In the genomic region with DNA sequence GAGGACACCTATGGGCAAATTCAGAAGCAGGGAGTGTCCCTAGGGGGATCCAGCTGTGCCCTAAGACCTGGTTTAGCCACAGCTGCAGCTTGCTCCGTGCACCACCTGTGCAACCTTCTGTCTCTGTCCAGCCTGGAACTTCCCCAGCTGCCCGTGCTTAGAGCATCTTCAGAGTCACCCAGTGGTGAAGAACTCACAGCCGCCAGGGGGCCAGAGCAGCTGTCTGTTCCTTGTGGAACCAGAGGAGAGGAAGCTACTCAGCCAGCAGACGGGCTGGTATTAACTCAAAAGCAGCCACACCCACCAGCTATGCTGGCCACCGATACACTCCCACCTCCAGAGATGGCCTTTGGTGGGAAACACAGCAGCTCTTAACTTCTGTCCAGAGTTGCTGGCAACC, we compare ENCODE assay signal across 8 mouse cellular contexts. TPM values are rescaled to one million over a fixed set of nuclear protein-coding genes. Genes with fewer than 3 reads are reported as not detected.
DNase-seq lines count a peak whose midpoint lies in the region; ATAC-seq and TF ChIP-seq lines count a peak whose summit lies in the region.

No protein-coding gene starts in this region.

- 55% methylated on average over 5 of the region's 5 CpGs for WGBS in forebrain, embryonic 11.5 days
- 56% methylated on average over 5 of the region's 5 CpGs for WGBS in forebrain, embryonic 15.5 days
- WGBS in liver, adult 2 months = 60% methylated on average over 5 of the region's 5 CpGs
- WGBS in liver, embryonic 11.5 days = 31% methylated on average over 5 of the region's 5 CpGs
- 36% methylated on average over 5 of the region's 5 CpGs for WGBS in embryonic facial prominence, embryonic 11.5 days

- no peak overlapping the region for H3K9ac ChIP-seq in forebrain, embryonic 11.5 days (ENCODE audit: low read length)
- no peak overlapping the region for H3K9ac ChIP-seq in forebrain, embryonic 15.5 days (replicated peaks)
- no peak overlapping the region for H3K9ac ChIP-seq in liver, adult 2 months (ENCODE audit: low read depth, low read length)
- no peak overlapping the region for H3K9ac ChIP-seq in liver, embryonic 11.5 days (ENCODE audit: low read depth, low read length)
- H3K9ac ChIP-seq in embryonic facial prominence, embryonic 11.5 days (replicated peaks; ENCODE audit: low read length) = no peak overlapping the region

- TF ChIP-seq CTCF in liver, adult 2 months (IDR thresholded peaks at IDR 0.05; ENCODE audit: low read depth, low read length) = 0 out of 2 replicates have a peak, but pooled peaks have one; percentile 17

- no peaks in the 10 kb centered on the region for H3K79me2 ChIP-seq in liver, adult 2 months (ENCODE audit: control insufficient read depth, insufficient read depth, low read length)

- DNase-seq in forebrain, embryonic 11.5 days (ENCODE audit: low spot score) = peak; percentile 35
- DNase-seq in liver, adult 2 months (ENCODE audit: extremely low read depth, low read depth, low spot score) = no peak
- DNase-seq in liver, embryonic 11.5 days (ENCODE audit: low spot score) = no peak
- peak; percentile 27 for DNase-seq in embryonic facial prominence, embryonic 11.5 days (ENCODE audit: low spot score)
- peak; percentile 55 for DNase-seq in retina, embryonic 14.5 days (ENCODE audit: low spot score)
- no peak for DNase-seq in left cerebral cortex, adult 9 months (ENCODE audit: low spot score in 2 of 2)

- H3K4me3 ChIP-seq in forebrain, embryonic 11.5 days (ENCODE audit: low read depth, low read length) = no peak overlapping the region
- no peak overlapping the region for H3K4me3 ChIP-seq in forebrain, embryonic 15.5 days
- no peak overlapping the region for H3K4me3 ChIP-seq in liver, adult 2 months (ENCODE audit: insufficient read depth, low read depth, low read length)
- no peak overlapping the region for H3K4me3 ChIP-seq in liver, embryonic 11.5 days (ENCODE audit: low read depth, low read length)
- H3K4me3 ChIP-seq in embryonic facial prominence, embryonic 11.5 days (ENCODE audit: low read depth, low read length) = no peak overlapping the region

- H3K4me1 ChIP-seq in forebrain, embryonic 11.5 days (replicated peaks; ENCODE audit: control insufficient read depth, insufficient read depth, low read length) = peaks cover 6% of the 10 kb centered on the region
- H3K4me1 ChIP-seq in forebrain, embryonic 15.5 days = peaks cover 8% of the 10 kb centered on the region; the same call in 1 of the 2 replicates
- H3K4me1 ChIP-seq in liver, adult 2 months (ENCODE audit: control insufficient read depth, insufficient read depth, low read length) = no peaks in the 10 kb centered on the region; the same call in 1 of the 2 replicates
- H3K4me1 ChIP-seq in liver, embryonic 11.5 days (replicated peaks; ENCODE audit: control insufficient read depth, insufficient read depth, low read length) = no peaks in the 10 kb centered on the region
- no peaks in the 10 kb centered on the region for H3K4me1 ChIP-seq in embryonic facial prominence, embryonic 11.5 days (ENCODE audit: control insufficient read depth, insufficient read depth, low read length)

- no peaks in the 10 kb centered on the region for H3K9me3 ChIP-seq in forebrain, embryonic 11.5 days (ENCODE audit: control insufficient read depth, low read length)
- H3K9me3 ChIP-seq in forebrain, embryonic 15.5 days = no peaks in the 10 kb centered on the region
- H3K9me3 ChIP-seq in liver, embryonic 11.5 days (ENCODE audit: control insufficient read depth, low read length) = no peaks in the 10 kb centered on the region
- H3K9me3 ChIP-seq in embryonic facial prominence, embryonic 11.5 days (replicated peaks; ENCODE audit: control insufficient read depth, low read length) = no peaks in the 10 kb centered on the region

- no peak for ATAC-seq in forebrain, embryonic 11.5 days (replicated peaks; ENCODE audit: low FRiP score)
- no peak for ATAC-seq in forebrain, embryonic 15.5 days (replicated peaks)
- ATAC-seq in liver, embryonic 11.5 days (replicated peaks; ENCODE audit: low FRiP score) = no peak
- ATAC-seq in embryonic facial prominence, embryonic 11.5 days (replicated peaks; ENCODE audit: insufficient number of reproducible peaks, low FRiP score, low TSS enrichment, low read depth) = no peak
- ATAC-seq in activated CD4-positive, CD25-positive, alpha-beta regulatory T cell, adult 4 months = no peak

- no peak overlapping the region for H3K27ac ChIP-seq in forebrain, embryonic 11.5 days (ENCODE audit: low read depth, low read length)
- H3K27ac ChIP-seq in forebrain, embryonic 15.5 days (replicated peaks) = no peak overlapping the region
- H3K27ac ChIP-seq in liver, adult 2 months (replicated peaks; ENCODE audit: insufficient read depth, low read depth, low read length) = no peak overlapping the region
- no peak overlapping the region for H3K27ac ChIP-seq in liver, embryonic 11.5 days (ENCODE audit: low read depth, low read length)
- H3K27ac ChIP-seq in embryonic facial prominence, embryonic 11.5 days (replicated peaks; ENCODE audit: low read depth, low read length) = no peak overlapping the region

- H3K36me3 ChIP-seq in forebrain, embryonic 11.5 days (ENCODE audit: control insufficient read depth, insufficient read depth, low read length) = no peaks in the 10 kb centered on the region
- no peaks in the 10 kb centered on the region for H3K36me3 ChIP-seq in forebrain, embryonic 15.5 days
- H3K36me3 ChIP-seq in liver, adult 2 months (ENCODE audit: control insufficient read depth, insufficient read depth, low read length) = no peaks in the 10 kb centered on the region
- H3K36me3 ChIP-seq in liver, embryonic 11.5 days (ENCODE audit: control insufficient read depth, insufficient read depth, low read length) = no peaks in the 10 kb centered on the region
- no peaks in the 10 kb centered on the region for H3K36me3 ChIP-seq in embryonic facial prominence, embryonic 11.5 days (replicated peaks; ENCODE audit: control insufficient read depth, insufficient read depth, low read depth, low read length)

- H3K27me3 ChIP-seq in forebrain, embryonic 11.5 days (ENCODE audit: control insufficient read depth, insufficient read depth, low read length) = peaks cover 5% of the 10 kb centered on the region; the same call in 1 of the 2 replicates
- H3K27me3 ChIP-seq in forebrain, embryonic 15.5 days = peaks cover 5% of the 10 kb centered on the region; the same call in 1 of the 2 replicates
- H3K27me3 ChIP-seq in liver, adult 2 months (ENCODE audit: control insufficient read depth, insufficient read depth, low read length) = no peaks in the 10 kb centered on the region; the same call in 1 of the 2 replicates
- H3K27me3 ChIP-seq in liver, embryonic 11.5 days (replicated peaks; ENCODE audit: control insufficient read depth, insufficient read depth, low read length) = peaks cover 23% of the 10 kb centered on the region
- H3K27me3 ChIP-seq in embryonic facial prominence, embryonic 11.5 days (ENCODE audit: control insufficient read depth, insufficient read depth, low read length) = peaks cover 10% of the 10 kb centered on the region

- TF ChIP-seq POLR2A in liver, adult 2 months (IDR thresholded peaks at IDR 0.05; ENCODE audit: extremely low read depth, insufficient read depth, low read length) = no peak

- no peak overlapping the region for H3K4me2 ChIP-seq in forebrain, embryonic 11.5 days (ENCODE audit: low read depth, low read length, severe bottlenecking)
- no peak overlapping the region for H3K4me2 ChIP-seq in forebrain, embryonic 15.5 days (replicated peaks)
- no peak overlapping the region for H3K4me2 ChIP-seq in liver, embryonic 11.5 days
- H3K4me2 ChIP-seq in embryonic facial prominence, embryonic 11.5 days (ENCODE audit: low read depth, low read length) = no peak overlapping the region

RNA-seq across cellular contexts. Expression of a gene that starts 2.9 kb away (rescaled TPM):
- polyA plus RNA-seq in forebrain, embryonic 11.5 days (2014; fragmentation: Nextera tagmentation; extraction: Ambion mirVana) = 1.9 and 2.5 TPM in 2 replicates
- 5.3 and 5.4 TPM in 2 replicates for polyA plus RNA-seq in forebrain, embryonic 15.5 days (2015; fragmentation: Nextera tagmentation; extraction: Ambion mirVana)
- 8.2 and 8.3 TPM in 2 replicates for total RNA-seq in liver, adult 2 months (2014; rRNA removed)
- 16.1 and 28.1 TPM in 2 replicates for polyA plus RNA-seq in liver, adult 2 months (2012; rRNA removed)
- polyA plus RNA-seq in liver, embryonic 11.5 days (2014; fragmentation: Nextera tagmentation; extraction: Ambion mirVana) = 2.9 and 4.0 TPM in 2 replicates
- polyA plus RNA-seq in embryonic facial prominence, embryonic 11.5 days (2014; fragmentation: Nextera tagmentation; extraction: Ambion mirVana) = 0.27 and 0.43 TPM in 2 replicates
- polyA plus RNA-seq in activated CD4-positive, CD25-positive, alpha-beta regulatory T cell, adult 4 months (2017; shearing (Covaris generic)) = not detected

RNA-seq across cellular contexts. Expression of a gene that starts 23.0 kb away (rescaled TPM):
- polyA plus RNA-seq in forebrain, embryonic 11.5 days (2014; fragmentation: Nextera tagmentation; extraction: Ambion mirVana) = 53.1 and 58.9 TPM in 2 replicates
- 47.1 and 48.6 TPM in 2 replicates for polyA plus RNA-seq in forebrain, embryonic 15.5 days (2015; fragmentation: Nextera tagmentation; extraction: Ambion mirVana)
- total RNA-seq in liver, adult 2 months (2014; rRNA removed) = 4.1 and 5.6 TPM in 2 replicates
- 9.3 and 11.3 TPM in 2 replicates for polyA plus RNA-seq in liver, adult 2 months (2012; rRNA removed)
- polyA plus RNA-seq in liver, embryonic 11.5 days (2014; fragmentation: Nextera tagmentation; extraction: Ambion mirVana) = 28.8 and 31.4 TPM in 2 replicates
- 47.0 and 54.3 TPM in 2 replicates for polyA plus RNA-seq in embryonic facial prominence, embryonic 11.5 days (2014; fragmentation: Nextera tagmentation; extraction: Ambion mirVana)
- polyA plus RNA-seq in activated CD4-positive, CD25-positive, alpha-beta regulatory T cell, adult 4 months (2017; shearing (Covaris generic)) = 1 to 10 TPM; 3.1 to 4.6 TPM

RNA-seq across cellular contexts. Expression of a gene that starts 33.4 kb away (rescaled TPM):
- 4.2 TPM in 2 replicates for polyA plus RNA-seq in forebrain, embryonic 11.5 days (2014; fragmentation: Nextera tagmentation; extraction: Ambion mirVana)
- 2.4 and 2.6 TPM in 2 replicates for polyA plus RNA-seq in forebrain, embryonic 15.5 days (2015; fragmentation: Nextera tagmentation; extraction: Ambion mirVana)
- total RNA-seq in liver, adult 2 months (2014; rRNA removed) = 0.09 and 0.13 TPM in 2 replicates
- 0.11 and 0.22 TPM in 2 replicates for polyA plus RNA-seq in liver, adult 2 months (2012; rRNA removed)
- polyA plus RNA-seq in liver, embryonic 11.5 days (2014; fragmentation: Nextera tagmentation; extraction: Ambion mirVana) = 1.6 and 2.1 TPM in 2 replicates
- 2.8 and 3.8 TPM in 2 replicates for polyA plus RNA-seq in embryonic facial prominence, embryonic 11.5 days (2014; fragmentation: Nextera tagmentation; extraction: Ambion mirVana)
- polyA plus RNA-seq in activated CD4-positive, CD25-positive, alpha-beta regulatory T cell, adult 4 months (2017; shearing (Covaris generic)) = not detected

Comparison
In these comparisons a context has a peak if more than half of its experiments do, and no peak if none do; other contexts are left out.
1. DNase-seq: peak in forebrain, embryonic 11.5 days (single experiment), embryonic facial prominence, embryonic 11.5 days (single experiment) and retina, embryonic 14.5 days (single experiment); none in liver, adult 2 months (single experiment), liver, embryonic 11.5 days (single experiment) and left cerebral cortex, adult 9 months (0 of 2).